Mouse (Mus musculus): ENCODE results near the gene Usp42.

- TF ChIP-seq CTCF (IDR thresholded peaks at IDR 0.05; ENCODE audit: low read depth) (no peak), EP300 (IDR thresholded peaks at IDR 0.05; ENCODE audit: low read depth) (no peak)
Measured at GRCm38 (mm10) chr5:143760508-143760907, 28.4 kb upstream of the Usp42 start.

Data from heart, postnatal 0 days (tissue).